Mouse (Mus musculus) inflammation-experienced regulatory T-cells, adult 6 months (primary cell): ENCODE results near the gene Psmb10. TPM values are rescaled to one million over a fixed set of nuclear protein-coding genes. Genes with fewer than 3 reads are reported as not detected.

ENCODE experiments used
- polyA plus RNA-seq, 3 experiments: library from polyadenylated mRNA; unstranded; fragments of 100-300 nt; shearing (Covaris generic); gene quantifications; one replicate each; pipeline ENCODE4 v1.2.1; 2017

Psmb10 gene
- polyA plus RNA-seq, 3 experiments from 2014 or later: 368 to 388 (median 373) TPM

Other genes starting within 250 kb of the Psmb10 start
- gene Acd, start 237.3 kb downstream of the Psmb10 start, polyA plus RNA-seq: 10 to 100 TPM; 53.2 to 71.2 (median 54.5) TPM
- 10 to 100 TPM in 1 of 3 experiments, 1 to 10 TPM in 2; 7.2 to 11.0 (median 9.0) TPM for gene Pard6a, start 237.3 kb downstream of the Psmb10 start, polyA plus RNA-seq
- gene 4933405L10Rik, start 230.8 kb downstream of the Psmb10 start, polyA plus RNA-seq: not detected
- 1 to 10 TPM; 1.3 to 2.9 (median 1.9) TPM for gene Enkd1, start 230.2 kb downstream of the Psmb10 start, polyA plus RNA-seq
- gene Gfod2, start 179.8 kb downstream of the Psmb10 start, polyA plus RNA-seq: 1 to 10 TPM; 1.7 to 5.9 (median 3.9) TPM
- gene Ranbp10, start 111.1 kb downstream of the Psmb10 start, polyA plus RNA-seq: 1 to 10 TPM; 5.3 to 8.7 (median 5.9) TPM
- gene Tsnaxip1, start 110.7 kb downstream of the Psmb10 start, polyA plus RNA-seq: not detected
- gene Cenpt, start 85.2 kb downstream of the Psmb10 start, polyA plus RNA-seq: 10 to 100 TPM; 13.8 to 22.1 (median 18.4) TPM
- 1 to 10 TPM; 5.5 to 6.7 (median 6.0) TPM for gene Thap11, start 83.3 kb downstream of the Psmb10 start, polyA plus RNA-seq
- 10 to 100 TPM; 10.8 to 70.1 (median 13.0) TPM for gene Nutf2, start 77.9 kb downstream of the Psmb10 start, polyA plus RNA-seq
- gene Edc4, start 57.6 kb downstream of the Psmb10 start, polyA plus RNA-seq: 10 to 100 TPM; 28.1 to 41.1 (median 33.9) TPM
- gene Nrn1l, start 44.9 kb downstream of the Psmb10 start, polyA plus RNA-seq: 1 to 10 TPM in 2 of 3 experiments, not detected in 1; 1.2 to 1.8 TPM
- gene Pskh1, start 38.0 kb downstream of the Psmb10 start, polyA plus RNA-seq: 10 to 100 TPM; 10.0 to 14.4 (median 11.1) TPM
- 1 to 10 TPM; 3.0 to 4.1 (median 3.4) TPM for gene Ctrl, start 4.6 kb downstream of the Psmb10 start, polyA plus RNA-seq
- gene Lcat, start 4.9 kb upstream of the Psmb10 start, polyA plus RNA-seq: under 1 TPM; 0.44 to 0.67 (median 0.45) TPM
- gene Slc12a4, start 27.7 kb upstream of the Psmb10 start, polyA plus RNA-seq: 1 to 10 TPM; 5.4 to 8.8 (median 6.4) TPM
- not detected for gene Dpep3, start 41.0 kb upstream of the Psmb10 start, polyA plus RNA-seq
- 10 to 100 TPM; 29.0 to 36.7 (median 32.2) TPM for gene Dus2, start 52.9 kb upstream of the Psmb10 start, polyA plus RNA-seq
- not detected for gene Dpep2nb, start 67.5 kb upstream of the Psmb10 start, polyA plus RNA-seq
- 10 to 100 TPM in 2 of 3 experiments, 1 to 10 TPM in 1; 9.3 to 15.6 (median 12.3) TPM for gene Ddx28, start 73.4 kb upstream of the Psmb10 start, polyA plus RNA-seq
- gene Nfatc3, start 120.4 kb upstream of the Psmb10 start, polyA plus RNA-seq: 10 to 100 TPM; 35.1 to 41.7 (median 37.1) TPM
- gene Esrp2, start 198.5 kb upstream of the Psmb10 start, polyA plus RNA-seq: under 1 TPM in 2 of 3 experiments, not detected in 1; 0.20 to 0.64 TPM
- gene Pla2g15, start 212.0 kb upstream of the Psmb10 start, polyA plus RNA-seq: 1 to 10 TPM; 4.5 to 6.2 (median 4.7) TPM
- gene Slc7a6, start 230.4 kb upstream of the Psmb10 start, polyA plus RNA-seq: 10 to 100 TPM; 21.0 to 35.6 (median 33.1) TPM